Mouse (Mus musculus) left cerebral cortex, postnatal 4 days (tissue): Measurements from ENCODE around the gene Metap1. TPM values are rescaled to one million over a fixed set of nuclear protein-coding genes. Genes with fewer than 3 reads are reported as not detected.
A peak's percentile ranks its signal among the peaks of the same experiment; 100 is the strongest.

Source experiments
- DNase-seq: peaks from one replicate; pipeline ENCODE4 v3.0.0-alpha.2; 2022
- intact Hi-C: fragments of 180-260 bp; cut with DNase I; formaldehyde crosslinking; loops from one replicate; pipeline ENCODE4 v1.15.1; 2025
- total RNA-seq, 2 experiments: library from RNA; stranded (reverse); gene quantifications; 2 replicates each; pipeline ENCODE4 v1.2.3; 2021

Gene Metap1
- total RNA-seq, 2 experiments from 2014 or later = 62.7 to 64.6 TPM

DNA sequence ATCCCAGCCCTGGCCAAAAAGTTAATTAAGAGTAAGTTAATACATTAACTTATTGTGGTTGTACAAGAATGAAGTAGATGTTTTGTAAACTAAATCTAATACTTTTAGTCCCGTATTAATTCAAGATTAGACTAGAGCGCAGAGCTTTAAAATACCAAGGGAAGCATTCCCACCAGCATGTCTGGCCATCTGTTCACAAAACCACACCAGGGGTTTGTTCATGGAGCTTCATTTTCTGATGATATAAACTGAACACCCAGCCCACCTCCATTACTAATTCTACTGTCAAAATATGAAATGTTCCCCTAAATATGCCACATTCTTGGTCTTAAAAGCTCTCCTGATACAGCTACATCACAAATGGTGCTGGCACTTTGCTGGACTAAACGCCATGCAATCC is 30.9 kb downstream of the Metap1 start:
- no peak for DNase-seq
- intact Hi-C loops = no loop called here

DNA sequence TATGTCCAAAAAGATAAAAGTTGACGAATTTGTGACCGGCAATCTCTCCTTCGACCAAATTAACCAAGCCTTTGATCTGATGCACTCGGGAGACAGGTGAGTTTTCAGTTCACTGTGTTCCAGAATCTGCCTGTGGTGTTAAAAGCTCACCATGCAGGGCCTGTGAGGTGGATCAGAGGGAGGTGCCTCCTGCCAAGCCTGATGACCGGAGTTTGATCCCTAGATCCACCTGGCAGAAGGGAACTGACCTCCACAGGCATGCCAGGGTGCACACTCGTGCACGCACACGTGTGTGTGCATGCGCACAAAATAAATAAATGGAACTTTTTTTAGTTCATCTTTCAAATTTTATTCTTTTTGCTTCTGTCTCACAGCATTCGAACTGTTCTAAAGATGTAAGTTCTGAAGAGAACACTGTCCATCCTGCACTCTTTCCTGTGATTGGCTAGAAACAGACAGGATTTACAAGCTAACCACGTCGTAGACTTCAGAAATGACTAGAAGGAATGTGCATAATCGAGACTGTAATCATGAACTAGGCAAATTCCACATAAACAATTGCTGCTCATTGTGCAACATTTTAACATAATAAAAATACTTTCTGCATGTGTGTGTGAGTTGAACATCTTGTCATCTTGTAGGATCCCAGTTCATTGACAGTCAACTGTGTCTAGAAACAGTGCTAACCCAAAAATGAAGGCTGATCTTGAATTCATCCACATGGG is 34.4 kb downstream of the Metap1 start:
- intact Hi-C loops = no loop called here
- no peak for DNase-seq

DNA sequence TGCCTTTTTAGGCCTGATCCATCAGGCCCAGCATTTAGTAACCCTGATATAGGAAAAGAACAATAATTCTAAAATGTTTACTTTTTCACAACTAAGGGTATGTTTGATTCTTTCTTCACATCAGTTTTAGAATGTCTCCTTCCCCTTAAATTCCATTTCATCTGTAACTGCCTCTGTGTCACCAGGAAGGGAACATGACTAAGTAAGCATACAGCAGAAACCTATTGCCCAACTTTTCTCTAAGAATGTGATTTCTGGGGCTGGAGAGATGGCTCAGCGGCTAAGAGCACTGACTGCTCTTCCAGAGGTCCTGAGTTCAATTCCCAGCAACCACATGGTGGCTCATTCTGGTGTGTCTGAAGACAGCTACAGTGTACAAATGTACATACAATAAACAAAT is 35.1 kb downstream of the Metap1 start:
- intact Hi-C loops = no loop called here
- DNase-seq = no peak

DNA sequence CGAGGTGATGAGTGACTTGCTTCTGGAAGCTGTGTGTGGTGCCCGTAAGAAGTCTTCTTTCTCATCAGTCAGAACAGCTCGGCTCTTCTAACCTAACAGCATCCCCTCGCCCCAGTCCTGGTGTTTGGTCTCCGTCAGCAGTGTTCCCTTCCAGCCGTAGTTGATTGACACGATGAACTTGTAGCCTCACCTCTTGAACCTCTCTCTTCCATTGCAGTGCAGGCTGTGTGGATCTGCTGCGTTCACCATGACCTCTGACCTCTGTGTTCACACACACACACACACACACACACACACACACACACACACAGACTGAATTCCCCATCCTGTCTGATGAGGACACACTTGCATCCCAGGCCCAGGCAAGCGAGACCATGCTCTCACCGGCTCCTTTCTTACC is 37.1 kb downstream of the Metap1 start:
- intact Hi-C loops = no loop called here
- no peak for DNase-seq

DNA sequence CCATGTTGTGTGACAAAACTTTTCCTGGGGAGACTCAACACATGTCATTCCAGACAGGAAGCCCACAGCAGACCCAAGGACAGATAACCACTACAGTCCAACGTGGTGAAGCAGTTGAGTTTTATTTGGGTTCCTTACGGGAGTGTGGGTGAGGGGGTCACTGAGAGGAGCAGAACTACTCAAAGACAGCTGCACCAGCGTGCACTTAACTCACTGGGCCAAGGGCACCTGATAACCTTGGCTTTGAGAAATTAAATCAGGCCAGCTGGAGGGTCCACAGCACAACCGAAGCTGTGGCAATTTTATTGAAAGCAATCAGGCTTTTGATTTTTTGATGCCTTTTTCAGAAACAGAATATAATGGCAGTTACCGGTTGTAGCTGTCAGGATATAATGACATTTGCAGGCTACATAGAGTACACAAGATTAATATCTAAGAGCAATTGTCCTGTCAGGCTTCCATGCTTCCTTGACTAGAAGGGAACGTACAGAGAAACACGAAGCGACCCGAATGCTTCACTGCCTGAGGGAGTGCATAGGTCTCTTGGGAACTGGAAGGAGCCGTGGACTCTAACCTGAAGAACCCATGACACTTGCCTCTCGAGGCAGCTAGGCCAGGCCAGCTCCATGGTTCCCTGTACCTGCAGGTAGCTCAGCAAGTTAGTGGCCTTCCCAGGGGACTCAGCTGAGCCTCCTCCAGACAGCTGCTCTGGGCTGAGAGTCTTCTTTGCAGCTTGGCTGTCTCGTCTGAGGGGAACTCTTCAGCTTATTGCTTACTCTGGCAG is 41.0 kb downstream of the Metap1 start:
- intact Hi-C loops = no loop called here
- DNase-seq = no peak

DNA sequence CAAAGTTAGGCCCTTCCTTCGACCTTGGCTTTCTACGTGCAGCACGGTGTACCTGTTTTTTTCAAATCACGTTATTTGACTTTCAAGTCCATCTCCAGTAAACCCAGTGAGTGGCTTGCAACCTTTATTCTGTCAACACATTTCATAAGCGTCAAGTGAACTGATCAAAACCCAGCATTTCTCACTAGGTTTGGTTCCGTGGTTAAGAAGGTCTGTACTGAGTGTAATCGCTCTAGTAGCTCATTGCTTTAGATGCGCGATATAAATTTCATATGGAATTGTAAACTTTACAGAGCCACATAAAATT is 45.9 kb downstream of the Metap1 start:
- intact Hi-C loops = no loop called here
- no peak for DNase-seq

DNA sequence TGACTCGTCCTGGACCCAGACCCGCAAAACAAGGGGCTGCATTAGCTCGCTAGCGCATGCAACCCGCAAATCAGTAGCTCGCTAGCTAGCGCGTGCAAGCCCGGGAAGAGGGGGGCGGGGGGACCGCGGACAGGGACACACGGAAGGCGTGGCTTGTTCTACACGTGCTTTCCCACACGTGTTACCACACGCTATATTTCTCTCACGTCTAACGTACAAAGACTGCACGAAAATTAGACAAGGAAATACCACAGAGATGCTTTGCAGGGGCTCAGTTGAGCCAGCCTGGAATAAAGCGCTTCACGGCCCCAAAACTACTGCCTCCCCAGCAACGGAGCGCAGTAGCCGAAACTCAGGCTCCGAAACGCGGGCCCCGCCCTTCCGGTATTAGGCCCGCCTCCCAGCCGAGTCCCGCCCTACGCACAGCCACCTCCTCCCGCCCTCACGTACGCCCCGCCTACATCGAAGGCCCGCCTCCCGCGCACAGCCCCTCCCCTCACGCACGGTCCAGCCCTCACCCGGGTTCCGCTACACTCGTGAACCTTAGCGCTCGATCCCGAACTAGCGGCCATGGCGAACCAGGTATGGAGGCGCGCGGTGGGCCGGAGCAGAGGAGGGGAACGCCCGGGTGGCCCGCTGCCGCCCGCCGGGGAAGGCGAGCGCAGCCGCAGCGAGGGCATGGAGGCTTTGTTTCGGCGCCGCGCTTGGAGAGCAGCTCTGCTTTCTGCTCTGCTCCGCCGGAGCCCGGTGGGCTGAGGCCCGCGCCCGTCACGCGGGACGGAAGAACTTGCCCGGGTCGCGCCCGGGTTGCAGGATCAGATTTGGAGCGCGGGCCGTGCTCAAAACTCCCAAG is 46.5 kb downstream of the Metap1 start, which contains the start of gene Adh5:
Gene Adh5, plus strand, starts transcription at position 482 of the 853 bp plus-strand sequence.
- intact Hi-C loops = no loop called here
- DNase-seq = peak; percentile 93

DNA sequence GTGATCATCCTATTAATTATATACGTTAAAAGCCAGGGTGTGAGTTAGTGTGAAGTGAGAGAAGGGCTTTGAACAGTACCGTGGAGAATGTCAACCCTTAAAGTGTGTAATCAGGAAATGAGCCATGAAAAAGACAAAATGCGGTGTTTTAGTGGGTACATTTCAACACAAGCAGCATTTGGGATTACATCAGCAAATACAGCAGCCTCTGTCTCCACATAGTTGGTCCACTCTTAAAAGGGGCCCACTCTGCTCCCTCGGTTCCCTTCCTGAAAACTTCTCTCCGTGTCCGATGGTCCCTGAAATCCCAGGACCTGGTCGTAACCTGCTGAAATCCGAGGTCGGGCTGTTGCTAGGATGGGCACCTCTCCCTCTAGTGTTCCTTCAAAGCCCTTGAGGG is 47.1 kb downstream of the Metap1 start:
- intact Hi-C loops = no loop called here
- no peak for DNase-seq

DNA sequence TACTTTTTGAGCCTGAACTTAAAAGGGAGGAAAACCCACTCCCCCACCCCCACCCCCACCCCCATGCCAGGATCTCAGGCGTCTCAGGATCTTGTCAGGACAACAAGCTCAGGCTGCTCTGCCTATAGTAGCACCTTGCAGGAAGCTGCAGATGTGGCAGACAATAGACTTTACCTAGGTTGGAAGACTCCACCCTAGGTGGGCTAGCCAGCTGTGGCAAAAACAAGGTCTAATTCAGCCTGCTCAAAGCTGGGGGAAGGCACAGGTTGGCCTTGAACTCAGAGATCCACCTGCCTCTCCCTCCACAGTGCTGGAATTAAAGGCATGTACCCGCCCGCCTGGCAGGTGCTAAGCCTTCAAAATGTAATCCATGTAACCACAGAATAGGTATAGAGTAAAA is 50.6 kb downstream of the Metap1 start:
- no peak for DNase-seq
- intact Hi-C loops = loop anchor here (10.0 kb wide), 1 partner anchor 664 kb away; no protein-coding TSS in a partner anchor

DNA sequence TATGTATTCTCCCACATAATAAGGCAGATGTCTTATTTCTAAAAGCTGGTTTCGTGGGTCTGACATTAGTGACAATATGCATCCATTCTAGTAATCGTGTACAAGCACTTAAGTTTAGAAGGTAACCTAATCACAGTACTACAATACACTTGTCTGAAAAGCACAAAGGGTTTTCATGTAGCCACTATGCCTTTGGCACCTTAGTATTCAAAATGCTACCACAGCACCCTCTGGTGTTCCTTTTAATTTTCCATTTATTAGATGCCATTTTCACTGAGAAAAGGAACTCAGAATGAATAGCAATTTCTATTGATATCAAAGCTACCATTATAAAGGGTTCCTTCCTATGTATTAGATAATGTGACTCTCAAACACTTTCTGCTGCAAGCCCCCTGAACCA is 57.5 kb downstream of the Metap1 start:
- DNase-seq = no peak
- intact Hi-C loops = loop anchor here (5.0 to 10.0 kb wide), 2 partner anchors 235 to 657 kb away; no protein-coding TSS in a partner anchor

DNA sequence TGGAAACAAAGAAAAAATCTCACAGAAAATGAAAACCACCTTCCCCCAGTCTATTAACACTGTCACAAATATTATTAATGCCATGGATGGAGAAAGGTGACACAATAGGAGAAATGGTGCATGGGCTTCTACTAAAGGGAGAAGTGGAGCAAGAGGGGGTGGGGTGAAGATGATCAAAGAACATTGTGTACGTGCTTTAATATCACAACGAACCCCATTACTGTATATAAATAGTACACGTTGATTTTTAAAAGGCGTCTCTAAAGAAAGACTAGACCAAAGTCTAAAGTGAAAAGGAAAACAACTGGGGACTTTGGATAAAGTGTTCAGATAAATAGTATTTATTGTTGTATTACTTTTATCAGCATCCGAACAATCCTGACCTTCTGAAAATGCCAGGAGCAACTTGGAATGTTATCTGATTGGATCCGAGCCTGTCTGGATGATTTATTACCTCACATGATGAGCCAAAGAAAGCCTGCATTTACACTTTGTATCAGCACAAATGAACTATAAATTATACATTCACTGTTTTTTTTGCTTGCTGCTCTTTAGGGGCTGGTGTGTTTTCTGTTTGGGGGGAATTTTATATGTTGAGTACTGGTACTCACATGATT is 58.8 kb downstream of the Metap1 start:
- no peak for DNase-seq
- intact Hi-C loops = loop anchor here (5.0 to 10.0 kb wide), 2 partner anchors 233 to 656 kb away; no protein-coding TSS in a partner anchor

DNA sequence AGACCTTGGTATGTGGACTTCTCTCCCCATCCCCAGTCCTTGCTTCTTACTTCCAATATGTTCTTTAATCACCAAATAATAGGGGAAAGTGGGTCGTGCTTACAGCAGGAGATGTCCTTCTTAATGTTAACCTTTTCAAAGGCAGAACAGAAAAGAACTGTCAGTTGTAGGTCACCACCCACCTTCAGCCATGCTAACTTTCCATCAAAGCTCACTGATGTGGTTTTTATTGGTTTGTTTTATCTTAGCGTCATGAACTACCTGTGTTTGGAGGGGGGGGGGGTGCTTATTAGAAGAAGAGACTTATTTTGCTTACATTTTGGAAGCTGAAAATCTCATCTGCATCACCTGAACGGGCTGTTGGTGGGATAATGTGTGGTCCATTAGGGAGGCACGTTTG is 65.1 kb downstream of the Metap1 start:
- intact Hi-C loops = no loop called here
- DNase-seq = no peak

DNA sequence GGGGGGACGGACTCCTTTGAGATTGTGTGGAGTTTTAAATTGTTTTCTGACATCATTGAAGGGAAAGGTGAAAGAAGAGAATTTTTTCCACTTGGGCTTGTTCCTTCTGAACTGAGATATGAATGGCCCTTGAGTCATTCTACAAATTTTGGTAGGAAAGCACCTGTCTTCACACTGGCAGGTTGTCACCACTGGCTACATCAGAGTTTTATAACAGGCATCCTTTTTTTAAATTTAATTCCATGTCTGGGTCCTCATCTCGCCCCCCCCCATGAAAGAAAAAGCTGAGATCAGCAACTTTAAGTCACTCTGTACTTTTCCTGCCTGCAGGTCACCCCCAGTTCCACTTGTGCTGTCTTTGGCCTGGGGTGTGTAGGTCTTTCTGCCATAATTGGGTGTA is 65.7 kb downstream of the Metap1 start:
- DNase-seq = no peak
- intact Hi-C loops = no loop called here

DNA sequence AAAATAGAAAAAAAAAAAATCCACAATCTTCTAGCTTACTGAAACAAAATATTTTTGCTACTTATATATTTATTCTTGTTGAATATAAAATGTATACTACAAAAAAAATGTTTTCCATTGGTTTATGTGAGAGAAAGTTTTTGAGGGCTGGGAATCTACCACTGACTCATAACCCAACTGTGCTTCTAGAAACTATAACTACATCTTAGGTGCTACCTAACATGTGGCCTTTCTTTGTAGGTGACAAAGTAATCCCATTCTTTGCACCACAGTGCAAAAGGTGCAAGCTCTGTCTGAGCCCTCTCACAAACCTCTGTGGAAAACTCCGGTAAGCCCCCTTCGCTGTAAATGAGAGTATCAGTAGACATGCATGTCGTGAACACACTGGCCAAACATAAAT is 68.9 kb downstream of the Metap1 start:
- no peak for DNase-seq
- intact Hi-C loops = no loop called here

DNA sequence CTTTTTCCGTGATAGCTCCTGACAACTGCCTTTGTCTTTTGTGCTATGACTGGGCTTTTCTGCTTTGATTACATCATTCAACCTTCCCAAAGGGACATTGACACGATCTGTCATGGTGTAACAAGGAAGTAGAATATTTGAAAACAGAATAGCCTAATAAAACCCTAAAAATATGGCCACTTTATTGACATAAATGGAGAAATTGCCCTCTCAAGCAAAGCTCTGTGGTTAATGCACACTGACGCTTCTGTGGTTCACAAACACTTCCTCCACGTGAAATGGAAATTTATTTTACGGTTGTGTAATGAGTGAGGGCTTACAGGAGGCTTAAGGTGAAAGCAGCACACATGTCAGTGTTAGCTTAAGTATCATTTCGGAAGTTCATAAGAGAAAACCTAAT is 69.9 kb downstream of the Metap1 start:
- DNase-seq = no peak
- intact Hi-C loops = no loop called here

DNA sequence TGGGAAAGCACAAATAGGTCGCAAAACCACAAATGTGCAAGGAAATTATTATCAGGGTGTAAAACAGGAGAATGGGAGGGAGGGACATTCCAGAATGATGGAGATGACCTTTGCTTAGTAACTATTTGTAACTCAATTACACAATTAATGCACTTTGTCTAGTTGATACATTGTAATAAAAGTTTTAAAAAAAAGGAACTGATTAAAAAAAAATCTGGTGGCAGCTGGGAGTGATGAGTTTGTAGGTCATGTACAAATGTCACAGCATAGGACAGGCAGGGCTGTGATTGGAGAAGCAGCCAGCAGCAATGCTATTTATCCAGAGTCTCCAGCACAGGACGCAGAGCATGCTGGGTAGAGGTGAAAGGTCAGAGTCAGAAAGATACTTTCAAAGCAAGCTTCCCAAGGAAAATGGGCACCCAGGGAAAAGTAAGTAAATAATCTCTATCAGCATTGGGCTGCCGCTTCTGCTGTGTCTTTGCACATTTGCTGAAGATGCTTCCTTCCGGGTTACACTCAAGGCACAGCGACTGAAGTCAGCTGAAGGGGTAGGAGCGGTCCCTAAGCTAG is 74.1 kb downstream of the Metap1 start, which contains the start of gene Adh4:
Gene Adh4, plus strand, starts transcription at position 346 of the 570 bp plus-strand sequence.
- intact Hi-C loops = no loop called here
- no peak for DNase-seq

DNA sequence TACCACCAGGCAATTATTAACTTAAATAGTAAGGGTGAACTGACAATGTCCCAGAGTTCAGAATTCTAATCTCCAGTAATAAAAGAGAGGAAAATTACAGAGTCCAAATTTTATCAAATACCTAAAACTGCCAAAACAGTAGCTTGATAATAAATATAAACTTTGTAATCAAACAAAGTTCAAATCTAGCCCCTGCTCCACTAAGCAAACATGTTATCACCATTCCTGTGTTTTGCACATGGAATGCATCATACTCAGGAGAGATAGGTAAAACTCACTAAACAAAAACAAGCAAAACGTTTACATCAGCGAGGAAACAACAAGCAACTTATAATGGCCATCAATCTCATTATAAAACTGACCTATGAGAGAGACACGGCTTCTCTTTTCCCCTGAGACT is 79.1 kb downstream of the Metap1 start:
- intact Hi-C loops = no loop called here
- no peak for DNase-seq

DNA sequence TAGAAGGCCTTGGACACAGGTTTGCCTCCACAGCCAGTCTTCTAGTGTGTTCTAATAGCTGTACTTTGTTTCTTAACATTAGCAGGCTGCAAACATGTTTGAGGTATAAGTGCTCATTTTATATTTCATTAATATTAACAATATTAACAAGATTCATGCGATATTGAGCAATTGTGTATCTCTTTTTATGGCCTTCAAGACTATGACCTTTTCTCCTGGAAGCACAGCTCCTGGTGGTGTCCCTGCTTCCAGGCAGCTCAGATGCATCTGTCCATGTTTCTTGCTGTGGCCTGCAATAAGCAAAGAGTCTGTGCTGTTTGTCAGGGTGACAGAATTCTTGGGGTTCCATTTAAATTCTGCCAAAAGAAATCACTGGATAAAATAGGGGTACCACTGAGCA is 79.7 kb downstream of the Metap1 start:
- no peak for DNase-seq
- intact Hi-C loops = loop anchor here (10.0 kb wide), 1 partner anchor 215 kb away; the partner anchor contains the start of gene 4930579F01Rik
